Mouse (Mus musculus) hindbrain, postnatal 0 days (tissue): ENCODE results near the gene Sulf2. TPM values are rescaled to one million over a fixed set of nuclear protein-coding genes. Genes with fewer than 3 reads are reported as not detected.

Experiments used
- ATAC-seq: fragments of 200-750 bp; cut with Nextera tagmentation; 2 replicates; pipeline ENCODE4 v1.8.0; 2017; ENCODE audit warnings: mild to moderate bottlenecking, moderate TSS enrichment, moderate library complexity
- DNase-seq: peaks from one replicate; pipeline ENCODE4 v3.0.0-alpha.2; 2015; ENCODE audit warnings: low spot score
- H3K27ac ChIP-seq: fragments of 300-500 bp; sonication (generic); 2 replicates; pipeline ENCODE4 v1.5.1; 2014; ENCODE audit warnings: mild to moderate bottlenecking
- H3K27me3 ChIP-seq: fragments of 300-500 bp; sonication (generic); 2 replicates; pipeline ENCODE4 v1.6.1; 2014; ENCODE audit warnings: low read length, mixed read lengths; ENCODE audit not compliant: insufficient read depth
- H3K36me3 ChIP-seq: fragments of 300-500 bp; sonication (generic); 2 replicates; pipeline ENCODE4 v1.6.1; 2014; ENCODE audit warnings: low read length, mixed read lengths; ENCODE audit not compliant: insufficient read depth
- H3K4me1 ChIP-seq: fragments of 300-500 bp; sonication (generic); 2 replicates; pipeline ENCODE4 v1.6.1; 2014; ENCODE audit warnings: antibody characterized with exemption, low read length, mixed read lengths; ENCODE audit not compliant: insufficient read depth
- H3K4me2 ChIP-seq: fragments of 300-500 bp; sonication (generic); 2 replicates; pipeline ENCODE4 v1.6.1; 2014; ENCODE audit warnings: low read depth, mild to moderate bottlenecking, low read length, moderate library complexity, mixed read lengths
- H3K4me3 ChIP-seq: fragments of 300-500 bp; sonication (generic); 2 replicates; pipeline ENCODE4 v1.5.1; 2014; ENCODE audit warnings: low read length
- H3K9ac ChIP-seq: fragments of 300-500 bp; sonication (generic); replicated peaks from 2 replicates; pipeline ENCODE4 v1.6.1; 2014; ENCODE audit warnings: mild to moderate bottlenecking, low read length, moderate library complexity, mixed read lengths
- H3K9me3 ChIP-seq: fragments of 300-500 bp; sonication (generic); 2 replicates; pipeline ENCODE4 v1.6.1; 2016; ENCODE audit warnings: low read length, mixed read lengths
- CTCF ChIP-seq: IDR thresholded peaks from 2 replicates; pipeline ENCODE4 v1.5.1; 2016; ENCODE audit warnings: antibody characterized with exemption, control low read depth, low read depth
- WGBS: fragments of 180-500 bp; shearing (Covaris S2); extraction: QIAGEN DNeasy Blood & Tissue Kit; methylation state at CpG from one replicate; pipeline ENCODE4 v1.1.7; 2014; 5-methylcytosine and 5-hydroxymethylcytosine counted together
- polyA plus RNA-seq: library from polyadenylated mRNA; unstranded; fragments of >200 nt; fragmentation: Nextera tagmentation; extraction: Ambion mirVana; gene quantifications from 2 replicates; pipeline ENCODE4 v1.2.1, GENCODE M21; 2015
- total RNA-seq: library from RNA; depleted of rRNA; stranded (reverse); fragments of >200 nt; gene quantifications from 2 replicates; pipeline ENCODE4 v1.2.3, GENCODE M21; 2014

The Sulf2 gene
- total and polyA plus RNA-seq, 2 experiments from 2014 or later = 81.6 to 111 TPM

DNA sequence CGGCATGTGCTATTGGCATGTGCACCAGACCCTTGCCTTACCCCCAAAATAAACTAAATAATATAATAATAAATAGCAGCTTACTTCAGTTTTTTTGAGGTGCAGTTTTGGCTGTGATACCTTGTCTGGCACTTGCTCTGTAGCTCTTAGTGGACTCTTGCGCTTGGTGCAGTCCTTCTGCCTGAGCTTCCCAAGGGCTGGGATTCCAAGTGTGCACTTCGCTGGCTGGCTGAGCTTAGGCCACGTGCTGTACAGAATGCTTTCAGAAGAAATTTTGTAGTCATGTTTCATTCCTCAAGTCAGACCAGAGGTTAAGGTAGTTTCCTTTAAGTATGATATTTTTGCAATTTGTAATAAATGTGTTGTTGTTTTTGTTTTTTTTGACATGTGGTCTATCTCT is 115.8 kb downstream of the Sulf2 start:
- no peak overlapping the region for H3K4me2 ChIP-seq
- H3K4me1 ChIP-seq = no peaks in the 10 kb centered on the region
- 83% methylated on average over 4 of the region's 4 CpGs for WGBS
- no peak for DNase-seq
- no peak for ATAC-seq
- H3K36me3 ChIP-seq = peaks cover 3% of the 10 kb centered on the region; the same call in 1 of the 2 replicates
- H3K4me3 ChIP-seq = no peak overlapping the region
- H3K9me3 ChIP-seq = no peaks in the 10 kb centered on the region
- TF ChIP-seq CTCF = no peak
- H3K27ac ChIP-seq = no peak overlapping the region
- no peaks in the 10 kb centered on the region for H3K27me3 ChIP-seq
- H3K9ac ChIP-seq = no peak overlapping the region

DNA sequence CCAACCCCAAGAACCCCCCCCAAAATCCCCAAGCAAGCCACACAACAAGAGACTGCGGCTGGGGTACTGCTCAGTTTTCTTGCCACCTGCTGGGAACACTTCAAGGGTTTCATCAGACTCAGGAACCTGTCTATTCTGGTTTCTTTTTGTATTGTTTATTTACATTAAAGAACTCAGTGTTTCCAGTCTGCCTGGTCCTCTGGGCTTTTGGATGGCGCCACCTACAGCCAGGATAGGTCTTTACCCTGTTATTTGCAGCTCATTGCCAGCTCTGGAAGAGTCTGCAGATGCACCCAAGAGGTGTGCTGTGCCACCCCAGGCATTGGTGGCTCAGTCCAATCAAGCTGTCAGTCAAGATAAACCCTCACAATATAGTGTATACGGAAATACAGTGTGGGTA is 119.7 kb downstream of the Sulf2 start:
- peaks cover 3% of the 10 kb centered on the region; the same call in 1 of the 2 replicates for H3K36me3 ChIP-seq
- no peak overlapping the region for H3K27ac ChIP-seq
- H3K9me3 ChIP-seq = no peaks in the 10 kb centered on the region
- H3K9ac ChIP-seq = no peak overlapping the region
- no peaks in the 10 kb centered on the region for H3K27me3 ChIP-seq
- WGBS = 46% methylated on average over 3 of the region's 3 CpGs
- peaks cover under 1% of the 10 kb centered on the region; the same call in 1 of the 2 replicates for H3K4me1 ChIP-seq
- no peak overlapping the region for H3K4me3 ChIP-seq
- DNase-seq = peak; percentile 22
- TF ChIP-seq CTCF = peak; percentile 50
- no peak overlapping the region for H3K4me2 ChIP-seq
- no peak for ATAC-seq

DNA sequence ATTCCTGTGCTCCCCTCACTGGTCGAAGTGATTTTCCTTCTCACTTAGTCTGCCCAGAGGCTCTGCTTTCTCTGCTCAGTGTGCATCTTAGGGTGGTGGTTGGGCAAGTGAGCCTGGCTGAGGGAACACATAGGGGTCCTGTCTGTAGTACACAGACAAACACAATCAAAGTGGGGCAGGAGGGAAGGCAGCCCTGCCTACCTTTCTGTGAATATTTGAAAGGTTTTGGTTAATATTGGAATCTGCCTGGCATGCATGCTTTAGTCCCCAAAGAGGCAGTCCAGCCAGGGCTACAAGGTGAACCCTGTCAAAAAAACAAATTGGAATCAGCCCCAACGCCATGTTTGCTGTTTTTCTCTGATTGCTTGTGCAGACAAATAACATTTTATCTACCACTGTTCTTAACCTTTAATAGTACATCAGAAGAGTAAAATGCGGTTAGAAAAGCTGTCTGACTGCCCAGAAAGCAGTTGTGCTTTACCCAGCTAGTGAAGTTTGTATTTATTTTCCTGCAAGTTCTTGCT is 120.4 kb downstream of the Sulf2 start:
- H3K4me2 ChIP-seq = no peak overlapping the region
- no peak overlapping the region for H3K9ac ChIP-seq
- no peaks in the 10 kb centered on the region for H3K9me3 ChIP-seq
- no peak overlapping the region for H3K4me3 ChIP-seq
- DNase-seq (no peak), ATAC-seq (no peak)
- H3K27ac ChIP-seq = no peak overlapping the region
- 68% methylated on average over 3 of the region's 3 CpGs for WGBS
- peaks cover 3% of the 10 kb centered on the region; the same call in 1 of the 2 replicates for H3K36me3 ChIP-seq
- no peaks in the 10 kb centered on the region for H3K27me3 ChIP-seq
- H3K4me1 ChIP-seq = peaks cover 6% of the 10 kb centered on the region; the same call in 1 of the 2 replicates
- TF ChIP-seq CTCF = no peak

- no peak overlapping the region for H3K4me3 ChIP-seq
- no peak for DNase-seq
- H3K9me3 ChIP-seq = no peaks in the 10 kb centered on the region
- H3K4me1 ChIP-seq = peaks cover 6% of the 10 kb centered on the region; the same call in 1 of the 2 replicates
- no peaks in the 10 kb centered on the region for H3K27me3 ChIP-seq
- no peak overlapping the region for H3K4me2 ChIP-seq
- ATAC-seq = no peak
- 90% methylated on average over 5 of the region's 5 CpGs for WGBS
- TF ChIP-seq CTCF = no peak
- H3K9ac ChIP-seq = no peak overlapping the region
- H3K27ac ChIP-seq = no peak overlapping the region
- peaks cover 3% of the 10 kb centered on the region; the same call in 1 of the 2 replicates for H3K36me3 ChIP-seq
Measured at GRCm38 (mm10) chr2:166032628-166033027, 122.8 kb downstream of the Sulf2 start.

DNA sequence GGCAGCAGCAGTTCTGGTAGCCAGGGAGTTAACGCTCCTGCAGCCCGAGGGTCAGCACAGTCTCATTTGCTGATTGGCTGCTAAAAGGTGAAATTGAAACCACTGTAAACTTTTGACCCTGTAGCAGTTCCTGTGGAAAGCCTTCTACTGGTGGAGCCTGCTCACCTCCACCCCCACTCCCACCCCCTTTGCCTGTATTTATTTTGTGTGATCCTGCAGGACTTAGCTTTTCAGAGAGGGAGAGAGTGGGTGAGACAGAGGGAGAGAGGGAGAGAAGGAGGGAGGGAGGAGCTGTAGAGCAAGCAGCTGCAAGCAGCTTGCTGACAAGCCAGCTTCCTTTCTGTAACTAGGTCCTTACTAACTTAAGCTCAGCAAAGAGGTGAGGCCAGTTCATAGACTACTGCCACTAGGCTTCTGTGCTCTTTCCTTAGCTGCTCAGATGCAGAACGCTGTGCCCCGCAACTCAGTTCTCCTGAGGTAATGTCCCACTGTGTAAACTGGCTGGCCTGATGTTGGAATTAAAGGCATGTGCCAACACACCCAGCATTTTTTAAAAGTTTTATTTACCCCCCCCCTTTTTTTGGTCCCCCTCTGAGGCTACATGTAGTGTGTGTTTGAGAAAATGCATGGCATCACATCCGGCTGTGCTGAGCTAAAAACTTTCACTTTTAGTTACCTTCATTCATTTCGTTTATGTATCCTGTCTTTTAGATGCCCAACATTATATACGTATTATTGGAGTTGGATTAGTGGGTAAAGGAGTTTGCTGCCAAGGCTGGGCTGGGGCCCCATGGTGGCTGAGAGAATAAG is 124.1 kb downstream of the Sulf2 start:
- Histone ChIP-seq H3K4me2 (peak overlapping the region; percentile 48), H3K4me1 (peaks cover 6% of the 10 kb centered on the region; the same call in 1 of the 2 replicates), H3K4me3 (peak overlapping the region; percentile 4; the same call in 1 of the 2 replicates), H3K36me3 (no peaks in the 10 kb centered on the region), H3K9me3 (no peaks in the 10 kb centered on the region), H3K27ac (peak overlapping the region; percentile 32; the same call in 1 of the 2 replicates), H3K9ac (peak overlapping the region; percentile 21; the same call in 1 of the 2 replicates), H3K27me3 (no peaks in the 10 kb centered on the region)
- WGBS = 31% methylated on average over 7 of the region's 7 CpGs
- TF ChIP-seq CTCF = no peak
- ATAC-seq (peak; percentile 77; the same call in 1 of the 2 replicates), DNase-seq (peak; percentile 60)

- H3K27me3 ChIP-seq = no peaks in the 10 kb centered on the region
- H3K4me2 ChIP-seq = peak overlapping the region; percentile 48
- DNase-seq (no peak), ATAC-seq (no peak)
- H3K27ac ChIP-seq = peak overlapping the region; percentile 32; the same call in 1 of the 2 replicates
- no peak for TF ChIP-seq CTCF
- no peaks in the 10 kb centered on the region for H3K9me3 ChIP-seq
- WGBS = 16% methylated on average over 13 of the region's 13 CpGs
- H3K9ac ChIP-seq = 0 out of 2 replicates have a peak overlapping the region, but pooled peaks have one; percentile 21
- H3K36me3 ChIP-seq = no peaks in the 10 kb centered on the region
- H3K4me1 ChIP-seq = peaks cover 6% of the 10 kb centered on the region; the same call in 1 of the 2 replicates
- H3K4me3 ChIP-seq = no peak overlapping the region
Measured at GRCm38 (mm10) chr2:166030256-166030995, 125.0 kb downstream of the Sulf2 start.
